Mouse (Mus musculus) gastrocnemius, postnatal 14 days (tissue): ENCODE measurements around the gene Pou3f3. TPM values are rescaled to one million over a fixed set of nuclear protein-coding genes. Genes with fewer than 3 reads are reported as not detected.

Experiments used
- DNase-seq: peaks from one replicate; pipeline ENCODE4 v3.0.0; 2021; ENCODE audit warnings: mixed read lengths
- intact Hi-C: fragments of 180-260 bp; cut with DNase I; formaldehyde crosslinking; loops from one replicate; pipeline ENCODE4 v1.15.1; 2025; ENCODE audit warnings: low total_unique reads
- total RNA-seq, 2 experiments: library from RNA; stranded (reverse); gene quantifications; 2 replicates each; pipeline ENCODE4 v1.2.3; 2021

Pou3f3 gene
- total RNA-seq, 2 experiments from 2014 or later, result not detected

- intact Hi-C loops, result no loop called here
- DNase-seq, result no peak
Observed at GRCm38 (mm10) chr1:42707196-42707595, 11.6 kb downstream of the Pou3f3 start.

GRCm38 (mm10) chr1:42707611-42708130 is 12.1 kb downstream of the Pou3f3 start:
- intact Hi-C loops, result no loop called here
- no peak for DNase-seq

GRCm38 (mm10) chr1:42709024-42709423 is 13.5 kb downstream of the Pou3f3 start:
- intact Hi-C loops, result no loop called here

GRCm38 (mm10) chr1:42709431-42710160 is 14.0 kb downstream of the Pou3f3 start:
- intact Hi-C loops, result no loop called here
- no peak for DNase-seq

More at GRCm38 (mm10) chr1:42709024-42709423, 13.5 kb downstream of the Pou3f3 start:
- DNase-seq, result no peak

GRCm38 (mm10) chr1:42710234-42710633 is 14.7 kb downstream of the Pou3f3 start:
- DNase-seq, result no peak
- intact Hi-C loops, result no loop called here

- intact Hi-C loops, result no loop called here
- no peak for DNase-seq
Observed at GRCm38 (mm10) chr1:42710995-42711394, 15.4 kb downstream of the Pou3f3 start.

GRCm38 (mm10) chr1:42711456-42712310 is 16.1 kb downstream of the Pou3f3 start:
- DNase-seq, result no peak
- intact Hi-C loops, result no loop called here

- no peak for DNase-seq
- intact Hi-C loops, result no loop called here
Observed at GRCm38 (mm10) chr1:42712311-42712690, 16.7 kb downstream of the Pou3f3 start.

GRCm38 (mm10) chr1:42713104-42713932 is 17.8 kb downstream of the Pou3f3 start:
- DNase-seq, result no peak
- intact Hi-C loops, result no loop called here

GRCm38 (mm10) chr1:42714016-42714931 is 18.7 kb downstream of the Pou3f3 start:
- no peak for DNase-seq

GRCm38 (mm10) chr1:42718549-42718948 is 23.0 kb downstream of the Pou3f3 start:
- no peak for DNase-seq
- intact Hi-C loops, result no loop called here

More at GRCm38 (mm10) chr1:42714016-42714931, 18.7 kb downstream of the Pou3f3 start:
- intact Hi-C loops, result no loop called here

GRCm38 (mm10) chr1:42721353-42721752 is 25.8 kb downstream of the Pou3f3 start:
- no peak for DNase-seq
- intact Hi-C loops, result no loop called here

GRCm38 (mm10) chr1:42723769-42724300 is 28.3 kb downstream of the Pou3f3 start:
- DNase-seq, result no peak
- intact Hi-C loops, result no loop called here

GRCm38 (mm10) chr1:42724881-42725280 is 29.3 kb downstream of the Pou3f3 start:
- no peak for DNase-seq
- intact Hi-C loops, result no loop called here

GRCm38 (mm10) chr1:42727161-42727560 is 31.6 kb downstream of the Pou3f3 start:
- no peak for DNase-seq
- intact Hi-C loops, result no loop called here

- intact Hi-C loops, result no loop called here
Observed at GRCm38 (mm10) chr1:42727676-42728075, 32.1 kb downstream of the Pou3f3 start.

GRCm38 (mm10) chr1:42741383-42742241 is 46.0 kb downstream of the Pou3f3 start:
- intact Hi-C loops, result no loop called here
- DNase-seq, result no peak

More at GRCm38 (mm10) chr1:42727676-42728075, 32.1 kb downstream of the Pou3f3 start:
- DNase-seq, result no peak

GRCm38 (mm10) chr1:42742242-42742560 is 46.6 kb downstream of the Pou3f3 start:
- intact Hi-C loops, result no loop called here
- DNase-seq, result no peak
